Mouse (Mus musculus): Measurements from ENCODE around the gene Zfyve21. TPM values are rescaled to one million over a fixed set of nuclear protein-coding genes. Genes with fewer than 3 reads are reported as not detected.

Gene Zfyve21
- polyA plus RNA-seq, 1 experiment: 16.7 TPM

- Histone ChIP-seq H3K27me3 (replicated peaks) (no peaks in the 10 kb centered on the region), H3K4me3 (replicated peaks) (no peak overlapping the region), H3K9me3 (no peaks in the 10 kb centered on the region), H3K4me1 (peaks cover 21% of the 10 kb centered on the region), H3K36me3 (replicated peaks; ENCODE audit: low read length) (peaks cover 100% of the 10 kb centered on the region)
- TF ChIP-seq FLI1 (IDR thresholded peaks at IDR 0.05; ENCODE audit: low read length): no peak
- no peak for TF ChIP-seq GATA1 (IDR thresholded peaks at IDR 0.05; ENCODE audit: borderline replicate concordance, low read length)
Observed at GRCm38 (mm10) chr12:111830375-111830774, 16.4 kb downstream of the Zfyve21 start.

- H3K36me3 ChIP-seq (replicated peaks; ENCODE audit: low read length): peaks cover 100% of the 10 kb centered on the region
- H3K4me3 ChIP-seq (replicated peaks): no peak overlapping the region
- TF ChIP-seq GATA1 (IDR thresholded peaks at IDR 0.05; ENCODE audit: borderline replicate concordance, low read length) (no peak), FLI1 (IDR thresholded peaks at IDR 0.05; ENCODE audit: low read length) (no peak)
Observed at GRCm38 (mm10) chr12:111832643-111833042, 18.7 kb downstream of the Zfyve21 start.

GRCm38 (mm10) chr12:111833457-111833856 lies 19.5 kb downstream of the Zfyve21 start:
- H3K36me3 ChIP-seq (replicated peaks; ENCODE audit: low read length): peaks cover 100% of the 10 kb centered on the region
- TF ChIP-seq GATA1 (IDR thresholded peaks at IDR 0.05; ENCODE audit: borderline replicate concordance, low read length): no peak
- no peak for TF ChIP-seq FLI1 (IDR thresholded peaks at IDR 0.05; ENCODE audit: low read length)
- H3K4me3 ChIP-seq (replicated peaks): peak overlapping the region; percentile 21
- H3K9me3 ChIP-seq: no peaks in the 10 kb centered on the region
- H3K4me1 ChIP-seq: peaks cover 4% of the 10 kb centered on the region; the same call in 1 of the 2 replicates
- no peaks in the 10 kb centered on the region for H3K27me3 ChIP-seq (replicated peaks)

More at GRCm38 (mm10) chr12:111832643-111833042, 18.7 kb downstream of the Zfyve21 start:
- Histone ChIP-seq H3K9me3 (no peaks in the 10 kb centered on the region), H3K27me3 (replicated peaks) (no peaks in the 10 kb centered on the region), H3K4me1 (peaks cover 5% of the 10 kb centered on the region; the same call in 1 of the 2 replicates)

GRCm38 (mm10) chr12:111842565-111843433 lies 28.8 kb downstream of the Zfyve21 start:
- Histone ChIP-seq H3K36me3 (replicated peaks; ENCODE audit: low read length) (peaks cover 91% of the 10 kb centered on the region), H3K27me3 (replicated peaks) (no peaks in the 10 kb centered on the region), H3K9me3 (no peaks in the 10 kb centered on the region), H3K4me1 (peaks cover 19% of the 10 kb centered on the region), H3K4me3 (replicated peaks) (no peak overlapping the region)
- TF ChIP-seq FLI1 (IDR thresholded peaks at IDR 0.05; ENCODE audit: low read length) (no peak), GATA1 (IDR thresholded peaks at IDR 0.05; ENCODE audit: borderline replicate concordance, low read length) (no peak)

- Histone ChIP-seq H3K27me3 (replicated peaks) (no peaks in the 10 kb centered on the region), H3K36me3 (replicated peaks; ENCODE audit: low read length) (peaks cover 89% of the 10 kb centered on the region)
- TF ChIP-seq GATA1 (IDR thresholded peaks at IDR 0.05; ENCODE audit: borderline replicate concordance, low read length) (no peak), FLI1 (IDR thresholded peaks at IDR 0.05; ENCODE audit: low read length) (no peak)
Observed at GRCm38 (mm10) chr12:111843470-111843869, 29.5 kb downstream of the Zfyve21 start.

GRCm38 (mm10) chr12:111845953-111846352 lies 32.0 kb downstream of the Zfyve21 start:
- Histone ChIP-seq H3K9me3 (no peaks in the 10 kb centered on the region), H3K4me1 (peaks cover 35% of the 10 kb centered on the region), H3K4me3 (replicated peaks) (no peak overlapping the region), H3K36me3 (replicated peaks; ENCODE audit: low read length) (peaks cover 71% of the 10 kb centered on the region), H3K27me3 (replicated peaks) (no peaks in the 10 kb centered on the region)
- no peak for TF ChIP-seq FLI1 (IDR thresholded peaks at IDR 0.05; ENCODE audit: low read length)
- TF ChIP-seq GATA1 (IDR thresholded peaks at IDR 0.05; ENCODE audit: borderline replicate concordance, low read length): no peak

More at GRCm38 (mm10) chr12:111843470-111843869, 29.5 kb downstream of the Zfyve21 start:
- Histone ChIP-seq H3K4me3 (replicated peaks) (no peak overlapping the region), H3K9me3 (no peaks in the 10 kb centered on the region), H3K4me1 (peaks cover 24% of the 10 kb centered on the region)

- peaks cover 70% of the 10 kb centered on the region for H3K36me3 ChIP-seq (replicated peaks; ENCODE audit: low read length)
Observed at GRCm38 (mm10) chr12:111846815-111847214, 32.8 kb downstream of the Zfyve21 start.

GRCm38 (mm10) chr12:111848300-111848798 lies 34.4 kb downstream of the Zfyve21 start:
- H3K9me3 ChIP-seq: no peaks in the 10 kb centered on the region
- peaks cover 48% of the 10 kb centered on the region for H3K4me1 ChIP-seq
- H3K4me3 ChIP-seq (replicated peaks): peak overlapping the region; percentile 64
- peaks cover 61% of the 10 kb centered on the region for H3K36me3 ChIP-seq (replicated peaks; ENCODE audit: low read length)
- H3K27me3 ChIP-seq (replicated peaks): no peaks in the 10 kb centered on the region
- no peak for TF ChIP-seq FLI1 (IDR thresholded peaks at IDR 0.05; ENCODE audit: low read length)
- no peak for TF ChIP-seq GATA1 (IDR thresholded peaks at IDR 0.05; ENCODE audit: borderline replicate concordance, low read length)

More at GRCm38 (mm10) chr12:111846815-111847214, 32.8 kb downstream of the Zfyve21 start:
- peak overlapping the region; percentile 68 for H3K4me3 ChIP-seq (replicated peaks)
- H3K4me1 ChIP-seq: peaks cover 42% of the 10 kb centered on the region
- TF ChIP-seq FLI1 (IDR thresholded peaks at IDR 0.05; ENCODE audit: low read length) (no peak), GATA1 (IDR thresholded peaks at IDR 0.05; ENCODE audit: borderline replicate concordance, low read length) (no peak)
- H3K27me3 ChIP-seq (replicated peaks): no peaks in the 10 kb centered on the region
- H3K9me3 ChIP-seq: no peaks in the 10 kb centered on the region

- Histone ChIP-seq H3K27me3 (replicated peaks) (no peaks in the 10 kb centered on the region), H3K4me1 (peaks cover 52% of the 10 kb centered on the region), H3K36me3 (replicated peaks; ENCODE audit: low read length) (peaks cover 59% of the 10 kb centered on the region), H3K9me3 (no peaks in the 10 kb centered on the region), H3K4me3 (replicated peaks) (no peak overlapping the region)
- TF ChIP-seq FLI1 (IDR thresholded peaks at IDR 0.05; ENCODE audit: low read length) (no peak), GATA1 (IDR thresholded peaks at IDR 0.05; ENCODE audit: borderline replicate concordance, low read length) (no peak)
Observed at GRCm38 (mm10) chr12:111851235-111851634, 37.3 kb downstream of the Zfyve21 start.

- Histone ChIP-seq H3K36me3 (replicated peaks; ENCODE audit: low read length) (peaks cover 60% of the 10 kb centered on the region), H3K4me3 (replicated peaks) (no peak overlapping the region), H3K27me3 (replicated peaks) (no peaks in the 10 kb centered on the region), H3K9me3 (no peaks in the 10 kb centered on the region), H3K4me1 (peaks cover 51% of the 10 kb centered on the region)
- no peak for TF ChIP-seq GATA1 (IDR thresholded peaks at IDR 0.05; ENCODE audit: borderline replicate concordance, low read length)
- TF ChIP-seq FLI1 (IDR thresholded peaks at IDR 0.05; ENCODE audit: low read length): no peak
Observed at GRCm38 (mm10) chr12:111851745-111852144, 37.8 kb downstream of the Zfyve21 start.
